Mouse (Mus musculus) gonadal fat pad, adult 2 months (tissue): ENCODE results near the gene Vezt. TPM values are rescaled to one million over a fixed set of nuclear protein-coding genes. Genes with fewer than 3 reads are reported as not detected.
A peak's percentile ranks its signal among the peaks of the same experiment; 100 is the strongest.

ENCODE experiments used
- DNase-seq: peaks from one replicate; pipeline ENCODE4 v3.0.0-alpha.2; 2012; ENCODE audit warnings: low read depth
- polyA plus RNA-seq: library from polyadenylated mRNA; depleted of rRNA; stranded (reverse); fragments of >200 nt; gene quantifications from 2 replicates; pipeline ENCODE4 v1.2.3, GENCODE M21; 2012

Gene Vezt
- polyA plus RNA-seq, 1 experiment, result 18.7 TPM

DNA sequence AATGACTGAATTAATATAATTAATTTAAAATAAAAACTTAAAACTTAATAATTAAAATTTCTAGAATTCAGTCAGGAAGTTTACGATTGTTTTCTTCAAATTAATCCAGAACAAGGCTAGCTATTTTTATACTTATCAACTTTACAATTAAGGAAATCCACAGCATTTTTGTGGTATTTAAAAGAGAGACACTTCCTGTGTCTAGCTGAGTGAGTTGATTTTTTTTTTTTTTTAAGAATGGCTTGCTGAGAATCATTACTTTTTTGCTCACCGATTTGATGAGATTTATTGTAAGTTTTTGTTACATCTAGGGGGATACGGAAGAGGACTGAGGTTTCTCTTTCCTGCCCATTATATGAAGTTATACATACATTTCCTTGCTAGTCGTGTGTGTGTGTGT, 2.0 kb upstream of the Vezt start:
- no peak for DNase-seq

DNA sequence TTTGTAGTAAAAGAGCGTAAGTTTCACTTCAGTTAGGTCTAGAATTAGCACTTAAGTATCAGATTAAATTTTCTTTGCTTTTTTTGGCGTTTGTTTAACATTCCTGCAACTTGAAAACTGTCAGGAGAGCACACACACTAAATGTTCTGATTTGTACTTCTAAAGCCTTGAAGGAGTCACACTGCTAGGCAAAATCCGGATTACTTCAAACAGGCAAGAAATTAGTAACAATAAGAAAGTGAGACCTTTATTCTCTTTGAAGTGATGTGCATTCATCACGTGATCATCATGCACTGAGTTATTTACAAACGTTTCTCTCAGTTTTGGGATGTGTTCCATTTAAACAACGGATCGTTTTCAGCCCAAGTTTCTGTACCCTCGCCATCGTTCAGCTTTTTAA, 1.6 kb upstream of the Vezt start:
- DNase-seq, result no peak

DNA sequence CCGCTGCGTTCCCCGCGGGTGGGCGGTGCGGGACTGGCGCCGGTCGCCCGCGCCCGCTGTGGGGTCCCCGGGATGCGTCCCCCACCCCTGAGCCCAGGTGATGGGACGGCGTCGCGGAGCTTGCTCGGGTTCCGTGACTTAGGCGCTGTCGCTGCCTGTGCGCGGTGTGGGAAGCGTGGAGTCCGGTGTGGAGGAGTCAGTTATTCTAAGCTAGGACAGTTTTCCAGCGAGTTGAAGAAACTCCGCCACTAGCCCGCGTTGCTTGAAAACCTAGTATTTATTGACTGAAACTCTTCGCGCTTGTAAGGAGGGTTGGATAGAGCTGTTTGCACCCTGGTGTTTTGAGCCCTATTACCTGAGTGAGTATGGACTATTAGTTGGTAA, 750 bp upstream of the Vezt start:
- DNase-seq, result no peak

DNA sequence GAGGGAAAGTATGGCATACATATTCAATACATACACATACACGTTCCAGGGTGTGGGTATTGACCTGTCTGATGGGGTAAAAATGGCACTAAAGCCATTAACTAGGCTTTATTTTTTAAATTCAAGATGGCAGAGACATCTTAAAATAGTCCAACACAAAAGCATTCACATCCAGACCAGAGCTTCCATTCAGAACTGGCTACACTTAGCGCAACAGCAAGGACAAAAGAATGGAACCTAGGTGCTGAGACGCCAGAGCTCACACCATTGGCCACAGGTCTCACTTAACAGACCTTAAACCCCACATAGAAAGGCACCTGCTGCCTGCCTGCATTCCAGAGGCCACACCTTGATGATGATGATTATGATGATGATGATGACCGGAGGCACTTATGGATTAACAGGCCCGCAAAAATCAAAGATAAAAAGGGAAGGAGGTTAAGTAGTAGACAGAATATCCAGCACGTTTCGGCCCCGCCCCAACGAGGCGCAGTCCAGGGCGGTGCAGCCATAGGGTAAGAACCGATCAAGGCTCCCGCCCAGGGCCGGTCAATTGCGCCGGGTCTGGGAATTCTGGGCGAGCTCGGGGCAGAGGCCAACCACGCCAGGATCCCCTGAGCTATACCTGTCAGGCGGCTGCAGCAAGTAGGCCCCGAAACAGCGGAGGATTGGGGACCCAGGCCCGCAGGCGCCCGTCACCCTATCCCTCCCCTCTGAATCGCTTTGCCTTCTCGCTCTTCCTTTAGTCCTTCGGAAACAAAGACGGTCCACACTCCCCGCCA, 550 bp downstream of the Vezt start:
- no peak for DNase-seq

DNA sequence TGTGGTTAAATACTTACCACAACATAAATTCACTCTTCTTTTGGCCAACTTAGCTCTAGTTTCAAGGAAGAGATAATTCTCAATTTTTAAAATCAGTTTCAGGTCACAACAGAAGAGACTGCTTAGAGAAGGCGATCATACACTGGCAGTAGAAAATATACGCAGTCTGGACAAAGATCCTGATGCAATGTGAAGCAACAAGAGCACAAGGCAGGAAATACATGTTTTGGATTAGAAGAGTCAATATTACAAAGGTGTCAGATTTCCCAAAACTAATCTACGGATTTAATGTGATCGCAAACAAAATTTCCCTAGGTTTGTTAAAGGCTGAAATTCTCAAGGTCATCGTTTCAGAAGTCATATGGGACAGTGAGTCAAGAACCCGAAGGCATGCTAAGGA, 4.5 kb downstream of the Vezt start:
- DNase-seq, result no peak

DNA sequence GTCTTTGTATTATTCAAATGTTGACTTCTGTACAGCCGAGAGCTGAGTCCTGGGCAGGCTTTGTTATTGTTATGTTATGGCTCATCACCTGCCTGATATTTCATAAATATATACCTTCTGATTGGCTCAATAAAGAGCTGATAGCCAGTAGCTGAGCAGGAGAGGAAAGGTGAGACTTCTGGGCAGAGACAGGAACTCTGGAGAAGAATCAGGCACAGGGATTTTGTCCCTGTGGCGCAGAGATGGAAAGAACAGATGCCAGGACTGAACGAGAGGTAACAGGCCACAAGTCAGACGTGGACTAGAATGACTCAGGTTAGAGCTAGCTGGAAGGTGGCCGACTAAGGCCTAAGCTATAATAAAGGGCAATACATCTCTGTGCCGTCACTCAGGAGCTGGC, 7.1 kb downstream of the Vezt start:
- peak; percentile 79 for DNase-seq

DNA sequence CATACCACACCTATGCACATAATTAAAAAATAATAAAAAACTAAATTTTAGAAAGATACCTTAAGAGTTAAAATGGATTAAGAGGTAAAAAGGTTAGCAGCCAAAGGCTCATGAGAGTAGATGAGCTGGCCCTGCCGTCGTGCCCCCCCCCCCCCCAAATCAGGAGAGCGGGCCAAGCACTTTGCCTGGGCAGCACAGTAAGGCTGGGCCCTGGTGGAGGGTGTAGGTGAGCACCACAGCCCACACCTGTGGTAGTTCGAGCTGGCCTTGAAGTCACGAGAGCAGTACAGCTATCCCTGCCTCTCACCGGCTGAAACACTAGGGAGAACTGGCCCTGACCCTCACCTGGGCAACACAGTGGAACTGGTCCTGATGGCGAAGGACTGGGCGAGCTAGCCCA, 10.5 kb downstream of the Vezt start:
- no peak for DNase-seq

DNA sequence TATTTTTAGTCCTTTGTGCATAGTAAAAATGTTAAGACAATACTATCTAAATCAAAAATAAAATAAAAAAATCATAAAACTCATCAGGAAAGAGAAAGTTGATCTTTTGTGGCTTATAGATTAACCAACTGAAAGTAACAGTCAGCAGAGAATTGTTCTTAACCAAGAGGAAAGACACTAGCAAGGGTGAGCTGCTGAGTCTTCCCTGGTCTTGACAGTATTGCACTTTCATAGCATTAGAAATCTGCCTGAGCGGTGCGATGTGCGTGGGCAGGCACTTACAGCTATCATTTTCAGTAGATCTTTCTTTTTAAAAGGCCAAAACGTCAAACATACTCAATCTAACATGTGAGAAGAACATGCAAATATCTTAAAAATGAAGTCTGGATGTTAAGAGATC, 14.6 kb downstream of the Vezt start:
- no peak for DNase-seq

DNA sequence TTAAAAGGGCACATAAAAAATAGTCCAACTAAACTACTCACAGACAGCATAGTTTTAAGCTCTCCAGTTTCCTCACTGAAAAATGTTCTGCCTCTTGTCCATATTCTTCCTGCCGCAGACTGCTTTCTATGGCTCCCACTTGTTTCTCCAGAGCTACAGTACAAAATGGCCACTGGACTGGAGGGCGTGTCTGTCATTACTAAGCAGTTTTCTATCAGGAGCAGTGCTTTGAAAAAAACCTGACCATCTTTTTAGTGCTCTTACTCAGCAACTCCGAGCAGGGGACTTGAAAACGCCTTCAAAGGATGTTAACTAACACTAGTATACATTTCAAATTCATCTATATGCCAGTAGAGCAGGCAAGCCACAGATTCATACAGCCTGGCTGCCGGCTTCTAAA, 15.0 kb downstream of the Vezt start:
- no peak for DNase-seq

DNA sequence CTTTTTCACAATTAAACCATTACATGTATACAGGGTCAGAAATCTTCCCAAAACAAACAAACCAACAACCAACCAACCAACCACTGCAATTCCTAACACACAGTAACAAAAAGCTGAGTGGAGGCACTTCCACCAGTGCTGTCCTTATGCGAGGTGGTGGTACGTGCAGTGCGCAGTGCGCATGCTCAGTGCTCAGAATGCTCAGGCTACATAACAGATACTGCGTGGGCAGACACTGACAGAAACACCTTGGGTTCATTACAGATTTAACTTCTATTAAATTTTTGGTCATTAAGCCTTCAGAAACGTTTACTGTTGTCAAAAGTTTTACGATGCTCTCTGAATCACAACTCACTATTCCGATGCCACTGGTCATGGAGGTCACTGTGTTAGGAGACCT, 18.2 kb downstream of the Vezt start:
- DNase-seq, result no peak

DNA sequence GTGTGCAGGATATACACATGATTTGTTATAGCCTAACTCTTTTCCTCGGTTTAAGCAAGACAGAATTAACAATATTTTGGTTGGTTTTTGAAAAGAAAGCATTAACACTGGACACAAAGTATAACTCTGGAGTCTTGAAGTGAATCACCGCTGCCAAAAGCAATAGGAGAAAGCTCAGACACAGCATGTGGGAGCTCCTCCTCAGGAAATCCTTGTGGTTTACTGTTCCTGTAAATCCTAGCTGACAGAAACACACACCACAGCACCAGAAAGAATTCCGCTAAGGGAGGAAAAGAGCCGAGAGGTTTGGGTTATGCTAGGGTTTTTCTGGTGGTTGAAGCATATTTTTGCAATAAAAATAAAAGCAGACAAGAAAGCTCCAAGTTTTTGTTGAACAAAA, 21.4 kb downstream of the Vezt start:
- no peak for DNase-seq

DNA sequence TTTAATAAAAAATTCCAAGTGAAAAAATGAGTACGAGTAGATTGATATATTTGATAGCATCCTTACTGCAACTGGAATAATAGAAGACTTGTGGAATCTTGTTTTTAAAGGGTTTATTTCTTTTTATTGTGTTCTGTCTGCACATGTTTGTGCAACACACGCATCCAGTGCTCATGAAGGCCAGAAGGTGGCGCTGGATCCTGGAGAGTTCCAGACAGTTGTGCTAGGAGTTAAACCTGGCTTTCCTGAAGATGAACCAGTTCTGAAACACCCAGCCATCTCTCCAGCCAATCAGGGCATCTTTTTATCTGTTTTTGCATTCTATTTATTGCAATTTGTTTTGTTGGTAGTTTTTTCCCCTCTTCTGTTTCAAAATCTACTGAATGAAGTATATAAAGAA, 22.4 kb downstream of the Vezt start:
- no peak for DNase-seq

DNA sequence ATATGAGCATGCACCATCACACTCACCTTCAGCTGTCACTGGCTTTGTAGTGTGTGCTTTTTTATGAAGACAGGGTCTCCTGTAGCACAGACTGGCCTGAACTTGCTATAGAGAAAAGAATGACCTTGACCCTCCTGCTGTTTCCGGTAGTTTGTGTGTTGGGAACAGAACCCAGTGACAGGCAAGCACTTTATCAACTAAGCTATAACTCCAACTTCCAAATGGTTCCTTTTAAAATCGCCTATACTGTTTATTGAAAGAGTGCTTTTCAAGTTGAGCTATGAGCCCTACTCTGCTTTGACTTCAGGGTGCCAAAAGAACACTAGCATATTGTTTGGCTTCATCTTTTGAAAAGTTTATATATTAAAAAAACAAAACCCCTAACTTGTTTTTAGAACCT, 24.6 kb downstream of the Vezt start:
- DNase-seq, result no peak

DNA sequence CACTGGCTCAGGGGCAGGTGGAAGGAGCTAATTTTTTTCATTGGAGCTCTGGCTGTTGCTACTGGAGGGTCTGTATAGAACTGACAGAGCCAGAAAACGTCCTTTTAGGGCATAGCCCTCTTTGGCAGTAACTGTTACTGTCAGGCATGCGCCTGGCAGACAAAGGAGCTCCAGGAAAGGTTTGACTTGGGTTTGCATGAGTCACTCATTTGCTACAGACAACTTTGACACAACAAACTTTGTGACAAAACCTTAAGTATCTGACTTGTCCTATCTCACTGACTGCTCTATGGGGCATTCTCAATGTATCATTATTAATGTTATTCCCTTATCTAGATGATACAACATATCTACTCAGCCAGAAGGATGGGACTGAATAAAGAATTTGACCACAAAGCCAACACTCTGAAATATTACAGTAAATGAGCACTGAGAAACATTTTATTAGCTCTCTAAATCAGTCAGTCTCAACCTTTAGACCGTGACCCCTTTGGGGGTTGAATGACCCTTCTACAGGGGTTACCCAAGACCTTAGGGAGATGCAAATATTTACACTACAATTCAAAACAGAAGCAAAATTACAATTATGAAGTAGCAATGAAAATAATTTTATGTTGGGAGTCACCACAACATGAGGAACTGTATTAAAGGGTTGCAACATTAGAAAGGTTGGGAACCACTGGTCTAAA, 25.5 kb downstream of the Vezt start:
- no peak for DNase-seq

DNA sequence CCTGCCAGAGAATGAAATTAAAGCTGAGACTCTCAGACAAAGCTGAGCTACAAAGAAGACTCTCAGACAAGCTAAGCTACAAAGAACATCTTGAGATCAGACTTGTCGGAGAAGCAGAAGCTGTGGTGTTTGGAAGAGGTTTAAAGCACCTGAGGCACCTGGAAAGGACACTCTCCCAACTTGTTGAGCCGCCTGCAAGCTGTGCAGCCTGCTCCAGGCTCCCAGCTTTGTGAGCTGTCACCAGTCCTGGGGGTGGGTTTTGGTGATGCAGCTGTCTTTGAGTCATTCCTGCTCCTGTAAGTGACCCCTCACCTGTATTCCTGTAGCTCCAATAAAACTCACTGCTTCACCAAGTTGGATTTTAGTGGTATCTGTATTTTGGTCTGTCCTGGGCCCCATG, 27.3 kb downstream of the Vezt start:
- peak; percentile 55 for DNase-seq

DNA sequence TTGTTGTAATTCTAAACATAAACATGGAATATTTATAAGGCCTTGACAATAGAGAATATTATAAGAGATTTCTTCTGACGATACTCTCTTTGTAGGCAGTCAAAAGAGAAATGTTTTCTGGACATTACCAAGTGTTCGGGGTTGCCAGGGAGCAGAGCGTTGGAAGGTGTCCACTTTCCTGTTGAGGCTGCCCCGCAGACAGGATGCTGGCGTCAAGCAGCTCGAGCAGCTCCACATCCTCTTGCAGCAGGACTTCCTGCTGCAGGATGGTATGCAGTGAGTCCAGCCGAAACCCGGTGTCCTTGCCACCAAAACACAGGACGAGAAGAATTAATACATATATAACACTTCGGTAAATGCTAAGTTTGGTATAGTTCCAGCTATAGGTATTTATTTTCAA, 35.4 kb downstream of the Vezt start:
- no peak for DNase-seq

DNA sequence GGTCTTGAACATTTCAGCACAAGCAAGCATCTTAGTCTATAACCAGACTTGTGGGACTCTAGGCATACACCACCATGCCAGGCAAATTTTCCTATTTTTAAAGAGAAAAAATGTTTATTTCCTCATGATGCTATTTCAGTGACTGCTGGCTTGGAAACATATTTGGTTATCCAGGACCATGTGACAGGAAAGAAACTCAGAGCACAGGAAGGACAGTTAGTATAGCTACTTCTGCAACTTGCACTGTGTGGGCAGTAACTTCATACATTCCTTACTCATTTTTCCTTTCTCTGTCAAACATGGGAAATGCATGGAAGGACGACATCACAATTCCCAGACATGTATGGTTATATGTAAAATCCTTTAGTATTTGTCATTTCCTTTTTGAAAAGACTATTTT, 36.3 kb downstream of the Vezt start:
- DNase-seq, result no peak

DNA sequence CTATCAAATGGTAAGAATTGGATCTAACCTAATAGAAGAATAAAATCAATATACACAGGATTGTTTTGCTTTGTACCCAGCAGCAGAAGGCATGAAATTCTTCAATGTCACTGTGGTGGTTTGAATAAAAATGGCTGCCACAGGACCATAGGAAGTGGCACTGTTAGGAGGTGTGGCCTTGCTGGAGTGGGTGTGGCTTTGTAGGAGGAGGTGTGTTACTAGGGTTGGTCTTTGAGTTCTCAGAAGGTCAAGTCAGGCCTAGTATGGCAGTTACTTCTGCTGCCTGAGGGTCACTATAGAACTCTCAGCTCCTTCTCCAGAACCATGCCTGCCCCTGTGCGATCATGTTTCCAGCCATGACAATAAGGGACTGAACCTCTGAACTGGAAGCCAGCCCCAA, 40.5 kb downstream of the Vezt start:
- no peak for DNase-seq

DNA sequence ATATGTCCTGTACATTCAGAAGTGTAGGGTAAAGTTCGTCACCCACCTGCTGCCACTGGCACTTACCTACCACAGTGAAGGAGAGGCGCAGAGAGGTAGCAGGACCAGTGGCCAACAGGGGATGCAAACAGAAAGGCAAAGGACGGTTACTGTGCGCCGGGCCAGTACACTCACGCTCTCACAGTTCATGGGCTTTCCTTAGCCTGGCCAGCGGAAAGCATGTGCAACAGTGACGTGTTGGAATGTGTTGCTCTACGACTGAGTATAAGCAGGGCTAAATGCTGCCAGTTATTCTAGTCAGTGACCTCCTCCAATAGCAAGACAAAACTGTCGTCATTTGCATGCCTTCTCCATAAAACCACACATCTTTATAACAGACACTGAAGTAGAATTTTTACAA, 41.5 kb downstream of the Vezt start:
- no peak for DNase-seq

DNA sequence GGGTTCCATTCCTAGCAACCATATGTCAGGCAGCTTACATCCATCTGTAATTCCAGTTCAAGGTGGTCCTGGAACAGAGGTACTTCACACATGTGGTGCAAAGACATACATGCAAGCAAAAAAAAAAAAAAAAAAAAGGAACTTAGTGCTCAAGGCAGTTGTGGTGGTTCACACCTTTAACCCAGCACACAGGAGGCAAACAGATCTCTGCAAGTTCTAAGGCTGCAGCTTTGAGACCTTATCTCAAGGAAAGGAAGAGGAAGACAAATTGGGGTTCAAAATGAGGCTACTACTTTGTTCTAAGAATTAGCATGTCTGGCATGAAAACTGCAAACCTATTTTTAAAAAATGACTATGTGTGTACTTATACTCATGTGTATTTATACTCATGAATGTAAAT, 50.3 kb downstream of the Vezt start:
- DNase-seq, result no peak

DNA sequence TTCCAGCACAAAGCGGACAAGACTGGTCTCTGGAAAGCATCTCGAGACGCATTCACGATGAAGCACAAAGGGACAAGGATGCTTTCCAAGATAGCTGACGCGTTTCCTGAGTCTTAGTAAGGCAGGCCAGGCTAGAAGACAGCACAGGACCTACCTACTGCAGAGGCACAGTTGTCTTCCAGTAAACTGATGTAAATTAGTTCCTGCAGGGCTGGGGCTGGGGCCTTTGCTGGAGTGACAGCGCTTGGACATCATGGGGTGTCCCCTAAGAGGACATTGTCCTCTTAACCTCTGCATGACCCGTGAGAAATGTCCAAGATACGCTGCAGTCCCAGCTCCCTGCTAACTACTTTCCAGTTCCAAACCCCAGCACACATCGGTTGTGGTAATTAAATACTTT, 66.3 kb downstream of the Vezt start:
- DNase-seq, result no peak

DNA sequence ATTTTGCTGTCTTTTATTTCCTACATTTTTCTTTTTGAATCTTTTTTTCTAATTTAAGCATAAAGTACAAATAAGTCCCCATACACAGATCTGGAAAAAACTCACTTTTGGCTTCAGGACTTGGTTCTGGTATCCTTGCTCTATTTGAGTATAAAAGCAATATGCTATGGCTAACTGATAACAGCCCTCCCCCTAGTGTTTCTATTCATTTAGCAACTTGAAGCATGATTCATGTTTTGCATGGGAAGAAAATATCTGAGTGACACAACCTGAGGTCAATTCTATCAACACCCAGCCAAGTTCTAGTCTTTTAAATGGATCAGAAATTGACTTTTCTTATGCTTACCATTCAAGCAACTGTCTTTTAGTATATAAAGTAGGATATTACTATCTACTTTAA, 68.1 kb downstream of the Vezt start:
- DNase-seq, result no peak

DNA sequence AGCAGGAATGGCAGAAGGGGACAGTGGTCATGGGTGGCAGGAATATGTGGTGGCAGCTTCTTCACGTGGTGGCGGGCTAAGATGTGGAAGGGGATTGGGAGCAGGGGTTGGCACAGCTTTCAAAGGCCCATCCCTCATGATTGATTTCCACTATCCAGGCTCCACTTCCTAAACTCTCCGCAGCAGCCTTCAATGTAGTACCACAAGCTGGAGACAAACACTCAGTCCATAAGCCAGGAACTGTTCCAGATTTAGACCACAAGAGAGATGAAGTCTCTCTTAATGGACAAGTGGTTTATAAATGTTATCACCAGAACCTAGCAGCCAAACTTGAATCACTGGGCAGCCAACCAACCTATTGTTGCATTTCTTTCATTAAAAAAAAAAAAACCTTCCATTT, 81.6 kb downstream of the Vezt start:
- no peak for DNase-seq

DNA sequence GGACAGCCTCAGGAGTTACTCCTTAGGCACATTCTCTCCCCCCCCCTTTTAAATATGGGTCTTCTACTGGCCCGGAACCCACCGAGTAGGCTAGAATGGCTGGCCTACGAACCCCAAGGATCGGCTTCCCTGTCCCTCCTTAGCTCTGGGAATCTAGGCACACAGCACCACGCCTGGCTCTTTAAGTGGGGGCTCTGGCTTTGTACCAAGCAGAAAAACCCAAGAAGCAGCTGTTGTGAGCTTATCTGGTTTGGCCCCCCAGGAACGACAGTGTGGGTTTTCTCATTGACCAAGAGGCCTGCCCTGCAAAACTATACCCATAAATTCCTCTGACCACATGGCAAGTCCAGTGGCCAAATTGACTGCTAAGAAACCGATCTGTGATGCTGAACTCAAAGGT, 82.1 kb downstream of the Vezt start:
- DNase-seq, result no peak
